Mouse (Mus musculus) right cerebral cortex, postnatal 14 days (tissue): Measurements from ENCODE around the gene Cfap161.
A peak's percentile ranks its signal among the peaks of the same experiment; 100 is the strongest.

Experiments
- DNase-seq: peaks from one replicate; pipeline ENCODE4 v3.0.0; 2022

Gene Cfap161

GRCm38 (mm10) chr7:83794705-83795104 is at the start of gene Cfap161:
Cfap161 (minus strand) TSS chr7:83794880.
- DNase-seq = peak; percentile 65

- no peak for DNase-seq
Observed at GRCm38 (mm10) chr7:83842486-83843259, 48.0 kb upstream of the Cfap161 start.

- DNase-seq = no peak
Observed at GRCm38 (mm10) chr7:83840076-83840475, 45.4 kb upstream of the Cfap161 start.

- no peak for DNase-seq
Observed at GRCm38 (mm10) chr7:83838525-83839224, 44.0 kb upstream of the Cfap161 start.

GRCm38 (mm10) chr7:83829355-83829754 is 34.7 kb upstream of the Cfap161 start:
- no peak for DNase-seq

GRCm38 (mm10) chr7:83827402-83828076 is 32.9 kb upstream of the Cfap161 start:
- no peak for DNase-seq

GRCm38 (mm10) chr7:83826808-83827207 is 32.1 kb upstream of the Cfap161 start:
- DNase-seq = no peak

GRCm38 (mm10) chr7:83821951-83822350 is 27.3 kb upstream of the Cfap161 start:
- no peak for DNase-seq

GRCm38 (mm10) chr7:83816886-83817285 is 22.2 kb upstream of the Cfap161 start:
- no peak for DNase-seq

- DNase-seq = no peak
Observed at GRCm38 (mm10) chr7:83815646-83816045, 21.0 kb upstream of the Cfap161 start.

GRCm38 (mm10) chr7:83813993-83814392 is 19.3 kb upstream of the Cfap161 start:
- no peak for DNase-seq

GRCm38 (mm10) chr7:83813465-83813864 is 18.8 kb upstream of the Cfap161 start:
- no peak for DNase-seq

GRCm38 (mm10) chr7:83813016-83813415 is 18.3 kb upstream of the Cfap161 start:
- DNase-seq = no peak

- no peak for DNase-seq
Observed at GRCm38 (mm10) chr7:83812581-83812980, 17.9 kb upstream of the Cfap161 start.

GRCm38 (mm10) chr7:83811916-83812315 is 17.2 kb upstream of the Cfap161 start:
- no peak for DNase-seq

GRCm38 (mm10) chr7:83811461-83811860 is 16.8 kb upstream of the Cfap161 start:
- no peak for DNase-seq

GRCm38 (mm10) chr7:83810141-83811100 is 15.7 kb upstream of the Cfap161 start:
- DNase-seq = no peak

GRCm38 (mm10) chr7:83809715-83810114 is 15.0 kb upstream of the Cfap161 start:
- no peak for DNase-seq

- peak; percentile 19 for DNase-seq
Observed at GRCm38 (mm10) chr7:83809060-83809459, 14.4 kb upstream of the Cfap161 start.

GRCm38 (mm10) chr7:83806934-83807333 is 12.3 kb upstream of the Cfap161 start:
- no peak for DNase-seq

- no peak for DNase-seq
Observed at GRCm38 (mm10) chr7:83803777-83804176, 9.1 kb upstream of the Cfap161 start.

- no peak for DNase-seq
Observed at GRCm38 (mm10) chr7:83802509-83802908, 7.8 kb upstream of the Cfap161 start.

GRCm38 (mm10) chr7:83802007-83802406 is 7.3 kb upstream of the Cfap161 start:
- DNase-seq = no peak
